Mouse (Mus musculus): ENCODE results near the gene Vmn2r56. TPM values are rescaled to one million over a fixed set of nuclear protein-coding genes. Genes with fewer than 3 reads are reported as not detected.
"Not testable (repeated sequence)": the region's sequence is repeated elsewhere in the genome, so short reads cannot be mapped to it uniquely, and the experiment has no call there.

Gene Vmn2r56
- polyA plus RNA-seq, 1 experiment from 2014 or later, result not detected

DNA sequence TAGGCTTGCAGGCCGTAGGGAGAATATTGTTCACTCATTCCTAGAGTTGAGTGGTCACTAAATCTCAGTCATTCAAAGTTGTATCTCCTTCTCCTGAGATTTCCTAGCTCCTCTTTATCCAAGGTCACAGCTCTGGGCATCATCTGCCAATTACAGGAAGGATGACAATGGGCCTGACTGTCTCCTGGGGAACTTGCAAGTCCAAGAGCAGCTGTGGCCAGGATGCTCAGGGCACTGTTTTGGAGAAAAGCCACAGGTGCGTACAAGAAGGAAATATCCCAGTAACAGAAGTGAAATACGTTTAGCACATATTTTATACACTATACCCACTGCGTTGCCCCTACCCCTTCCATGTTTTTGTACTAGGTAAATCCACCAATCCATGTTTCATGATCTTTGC, 94.6 kb downstream of the Vmn2r56 start, which contains the start of gene Vmn2r54:
Vmn2r54 (minus strand) TSS at position 101 of the 400 bp plus-strand sequence.
- H3K4me2 ChIP-seq (ENCODE audit: low read depth); ATAC-seq (ENCODE audit: insufficient read depth, low FRiP score, low TSS enrichment); H3K4me3 ChIP-seq (ENCODE audit: low read depth, low read length); H3K36me3 ChIP-seq (ENCODE audit: control insufficient read depth, insufficient read depth, low read length); H3K27ac ChIP-seq (ENCODE audit: low read depth, low read length); DNase-seq (ENCODE audit: low spot score); H3K9me3 ChIP-seq (ENCODE audit: control insufficient read depth, low read length); H3K4me1 ChIP-seq (ENCODE audit: control insufficient read depth, insufficient read depth, low read length); H3K27me3 ChIP-seq (ENCODE audit: control insufficient read depth, insufficient read depth, low read length); H3K9ac ChIP-seq (ENCODE audit: low read length): not testable (repeated sequence)
- 82% methylated on average over 3 of the region's 4 CpGs for WGBS

Other genes with a start within 250 kb of the Vmn2r56 start
- not detected in 2 replicates for gene 2900092C05Rik, start 222.5 kb downstream of the Vmn2r56 start, polyA plus RNA-seq (2014; fragmentation: Nextera tagmentation; extraction: Ambion mirVana)
- 0.01 TPM in 1 of 2 replicates, not detected in the other for gene Vmn2r53, start 126.2 kb downstream of the Vmn2r56 start, polyA plus RNA-seq (2014; fragmentation: Nextera tagmentation; extraction: Ambion mirVana)
- gene Vmn2r54, start 94.7 kb downstream of the Vmn2r56 start, polyA plus RNA-seq (2014; fragmentation: Nextera tagmentation; extraction: Ambion mirVana), result not detected in 2 replicates
- not detected in 2 replicates for gene Vmn2r55, start 50.0 kb downstream of the Vmn2r56 start, polyA plus RNA-seq (2014; fragmentation: Nextera tagmentation; extraction: Ambion mirVana)
- 12.5 and 13.9 TPM in 2 replicates for gene Zscan18, start 68.6 kb upstream of the Vmn2r56 start, polyA plus RNA-seq (2014; fragmentation: Nextera tagmentation; extraction: Ambion mirVana)
- 19.2 and 19.9 TPM in 2 replicates for gene Zfp329, start 83.9 kb upstream of the Vmn2r56 start, polyA plus RNA-seq (2014; fragmentation: Nextera tagmentation; extraction: Ambion mirVana)
- gene Zfp110, start 99.8 kb upstream of the Vmn2r56 start, polyA plus RNA-seq (2014; fragmentation: Nextera tagmentation; extraction: Ambion mirVana), result 29.4 and 32.7 TPM in 2 replicates
- gene Zfp128, start 146.2 kb upstream of the Vmn2r56 start, polyA plus RNA-seq (2014; fragmentation: Nextera tagmentation; extraction: Ambion mirVana), result 7.0 and 8.1 TPM in 2 replicates
- 18.3 and 19.7 TPM in 2 replicates for gene Zscan22, start 162.8 kb upstream of the Vmn2r56 start, polyA plus RNA-seq (2014; fragmentation: Nextera tagmentation; extraction: Ambion mirVana)
- gene Rps5, start 187.3 kb upstream of the Vmn2r56 start, polyA plus RNA-seq (2014; fragmentation: Nextera tagmentation; extraction: Ambion mirVana), result 910 and 930 TPM in 2 replicates
- 0.61 and 0.66 TPM in 2 replicates for gene Rnf225, start 192.4 kb upstream of the Vmn2r56 start, polyA plus RNA-seq (2014; fragmentation: Nextera tagmentation; extraction: Ambion mirVana)
- gene Zfp324, start 230.8 kb upstream of the Vmn2r56 start, polyA plus RNA-seq (2014; fragmentation: Nextera tagmentation; extraction: Ambion mirVana), result 9.8 and 10.3 TPM in 2 replicates
- gene Zfp446, start 242.8 kb upstream of the Vmn2r56 start, polyA plus RNA-seq (2014; fragmentation: Nextera tagmentation; extraction: Ambion mirVana), result 7.1 and 8.2 TPM in 2 replicates

Data from neural tube, embryonic 11.5 days (tissue).